Mouse (Mus musculus) forebrain, embryonic 15.5 days (tissue): ENCODE data around the gene Slc18b1. TPM values are rescaled to one million over a fixed set of nuclear protein-coding genes. Genes with fewer than 3 reads are reported as not detected.
"Not testable (repeated sequence)": the region's sequence is repeated elsewhere in the genome, so short reads cannot be mapped to it uniquely, and the experiment has no call there.

Experiments used
- ATAC-seq: fragments of 200-750 bp; cut with Nextera tagmentation; replicated peaks from 2 replicates; pipeline ENCODE4 v1.8.0; 2017; ENCODE audit warnings: mild to moderate bottlenecking, moderate TSS enrichment, moderate library complexity
- H3K27ac ChIP-seq: fragments of 300-500 bp; sonication (generic); replicated peaks from 2 replicates; pipeline ENCODE4 v1.5.1; 2015; ENCODE audit warnings: mild to moderate bottlenecking, inconsistent platforms
- H3K27me3 ChIP-seq: fragments of 300-500 bp; sonication (generic); 2 replicates; pipeline ENCODE4 v1.6.1; 2015; ENCODE audit warnings: inconsistent platforms
- H3K36me3 ChIP-seq: fragments of 300-500 bp; sonication (generic); 2 replicates; pipeline ENCODE4 v1.6.1; 2015; ENCODE audit warnings: mild to moderate bottlenecking, inconsistent platforms
- H3K4me1 ChIP-seq: fragments of 300-500 bp; sonication (generic); 2 replicates; pipeline ENCODE4 v1.6.1; 2015; ENCODE audit warnings: inconsistent platforms
- H3K4me2 ChIP-seq: fragments of 300-500 bp; sonication (generic); replicated peaks from 2 replicates; pipeline ENCODE4 v1.6.1; 2015; ENCODE audit warnings: mild to moderate bottlenecking, inconsistent platforms
- H3K4me3 ChIP-seq: fragments of 300-500 bp; sonication (generic); 2 replicates; pipeline ENCODE4 v1.5.1; 2015; ENCODE audit warnings: mild to moderate bottlenecking, inconsistent platforms
- H3K9ac ChIP-seq: fragments of 300-500 bp; sonication (generic); replicated peaks from 2 replicates; pipeline ENCODE4 v1.6.1; 2015; ENCODE audit warnings: mild to moderate bottlenecking, inconsistent platforms
- H3K9me3 ChIP-seq: fragments of 300-500 bp; sonication (generic); 2 replicates; pipeline ENCODE4 v1.6.1; 2016; ENCODE audit warnings: inconsistent platforms
- WGBS: fragments of 180-500 bp; shearing (Covaris S2); methylation state at CpG from one replicate; pipeline ENCODE4 v1.1.7; 2015; ENCODE audit warnings: mixed read lengths; 5-methylcytosine and 5-hydroxymethylcytosine counted together
- polyA plus RNA-seq: library from polyadenylated mRNA; unstranded; fragments of >200 nt; fragmentation: Nextera tagmentation; extraction: Ambion mirVana; gene quantifications from 2 replicates; pipeline ENCODE4 v1.2.1, GENCODE M21; 2015

Gene Slc18b1
- 15.8 and 16.5 TPM in 2 replicates for polyA plus RNA-seq

- peaks cover 11% of the 10 kb centered on the region; the same call in 1 of the 2 replicates for H3K36me3 ChIP-seq
- peak within 1 kb of the TSS; percentile 59 for H3K4me2 ChIP-seq
- peak within 1 kb of the TSS; percentile 79 for H3K9ac ChIP-seq
- peak; percentile 75 for ATAC-seq
- no peaks in the 10 kb centered on the region for H3K27me3 ChIP-seq
- WGBS = 1% methylated on average over 43 of the region's 43 CpGs
- peaks cover 18% of the 10 kb centered on the region for H3K4me1 ChIP-seq
- peak within 1 kb of the TSS; percentile 70 for H3K4me3 ChIP-seq
- peak within 1 kb of the TSS; percentile 62 for H3K27ac ChIP-seq
- H3K9me3 ChIP-seq = no peaks in the 10 kb centered on the region
These were observed at the start of gene Slc18b1 for GRCm38 (mm10) chr10:23796551-23797503. TSS of gene Slc18b1 (plus strand) at chr10:23796986.

DNA sequence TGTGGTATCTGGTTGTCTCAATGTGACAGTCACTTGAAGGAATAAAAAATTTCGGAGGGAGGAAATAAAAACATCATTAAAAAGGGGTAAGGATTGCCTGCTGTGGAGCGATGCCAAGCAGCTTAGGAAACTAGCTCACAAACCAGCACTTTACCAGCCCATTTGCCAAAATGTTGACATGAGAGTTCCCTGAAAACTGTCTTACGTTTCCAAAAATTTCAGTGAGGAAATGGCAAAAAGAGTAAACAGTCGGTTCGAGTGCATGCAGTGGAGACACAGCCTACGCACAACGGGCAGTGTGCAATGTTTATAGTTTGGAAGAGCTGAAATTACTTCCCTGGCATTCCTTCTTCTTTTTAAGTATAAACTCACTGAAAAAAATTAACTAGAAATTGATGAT lies 42.6 kb upstream of the Slc18b1 start:
- Histone ChIP-seq H3K4me2 (no peak overlapping the region), H3K4me1 (no peaks in the 10 kb centered on the region), H3K9ac (no peak overlapping the region), H3K4me3 (no peak overlapping the region), H3K27me3 (no peaks in the 10 kb centered on the region), H3K27ac (no peak overlapping the region), H3K36me3 (no peaks in the 10 kb centered on the region), H3K9me3 (no peaks in the 10 kb centered on the region)
- ATAC-seq = no peak
- 80% methylated on average over 7 of the region's 7 CpGs for WGBS

DNA sequence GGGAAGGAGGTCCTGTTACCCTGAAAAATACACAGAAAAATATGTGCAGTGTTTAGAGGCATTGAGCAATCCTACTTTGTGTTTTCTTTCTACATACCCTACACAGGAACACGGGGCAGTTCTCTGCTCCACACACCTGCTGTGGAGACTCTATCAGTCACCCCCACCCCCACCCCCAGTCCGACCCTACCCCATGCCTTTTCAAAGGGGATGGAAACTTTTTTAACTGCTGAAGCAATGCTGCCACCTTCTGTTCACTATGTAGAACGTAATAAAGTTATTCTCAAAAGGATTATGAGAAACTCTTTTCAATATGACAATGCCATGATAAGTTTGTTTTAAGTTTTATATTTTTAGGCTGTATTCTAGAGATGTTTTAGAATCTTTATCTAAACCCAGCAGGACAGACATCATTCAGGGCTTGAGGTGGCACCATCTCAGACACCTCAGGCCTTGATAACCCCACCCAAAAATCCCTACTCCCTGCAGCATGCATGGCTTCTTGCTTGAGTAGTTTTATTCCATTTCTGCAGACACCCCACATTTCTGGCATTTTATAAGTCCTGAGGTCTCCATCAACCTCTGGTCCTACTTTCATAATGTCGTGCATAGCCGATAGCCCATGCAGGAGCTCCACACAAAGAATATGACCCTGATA lies 19.4 kb upstream of the Slc18b1 start:
- WGBS = 31% methylated on average over 5 of the region's 5 CpGs
- Histone ChIP-seq H3K27ac (no peak overlapping the region), H3K9ac (no peak overlapping the region), H3K9me3 (no peaks in the 10 kb centered on the region), H3K4me3 (no peak overlapping the region), H3K36me3 (peaks cover 16% of the 10 kb centered on the region; the same call in 1 of the 2 replicates), H3K4me2 (no peak overlapping the region), H3K27me3 (no peaks in the 10 kb centered on the region), H3K4me1 (no peaks in the 10 kb centered on the region)
- peak; percentile 78 for ATAC-seq

- Histone ChIP-seq H3K4me1 (peaks cover 18% of the 10 kb centered on the region), H3K4me3 (no peak overlapping the region), H3K36me3 (peaks cover 45% of the 10 kb centered on the region), H3K27me3 (no peaks in the 10 kb centered on the region), H3K27ac (no peak overlapping the region), H3K9ac (no peak overlapping the region), H3K9me3 (no peaks in the 10 kb centered on the region), H3K4me2 (no peak overlapping the region)
- 90% methylated on average over 6 of the region's 6 CpGs for WGBS
- ATAC-seq = no peak
These were observed 16.1 kb upstream of the Slc18b1 start for GRCm38 (mm10) chr10:23780539-23781275.

- Histone ChIP-seq H3K27me3 (no peaks in the 10 kb centered on the region), H3K36me3 (peaks cover 46% of the 10 kb centered on the region), H3K4me2 (no peak overlapping the region), H3K27ac (no peak overlapping the region), H3K4me1 (peaks cover 26% of the 10 kb centered on the region), H3K4me3 (no peak overlapping the region), H3K9me3 (no peaks in the 10 kb centered on the region), H3K9ac (no peak overlapping the region)
- WGBS = 85% methylated on average over 11 of the region's 11 CpGs
- ATAC-seq = no peak
These were observed 14.7 kb upstream of the Slc18b1 start for GRCm38 (mm10) chr10:23781760-23782735.

- Histone ChIP-seq H3K27ac (no peak overlapping the region), H3K27me3 (no peaks in the 10 kb centered on the region), H3K4me1 (peaks cover 29% of the 10 kb centered on the region), H3K4me3 (no peak overlapping the region), H3K9ac (no peak overlapping the region), H3K4me2 (no peak overlapping the region), H3K9me3 (no peaks in the 10 kb centered on the region), H3K36me3 (peaks cover 46% of the 10 kb centered on the region)
- 29% methylated on average over 2 of the region's 2 CpGs for WGBS
- ATAC-seq = no peak
These were observed 13.8 kb upstream of the Slc18b1 start for GRCm38 (mm10) chr10:23782855-23783492.

DNA sequence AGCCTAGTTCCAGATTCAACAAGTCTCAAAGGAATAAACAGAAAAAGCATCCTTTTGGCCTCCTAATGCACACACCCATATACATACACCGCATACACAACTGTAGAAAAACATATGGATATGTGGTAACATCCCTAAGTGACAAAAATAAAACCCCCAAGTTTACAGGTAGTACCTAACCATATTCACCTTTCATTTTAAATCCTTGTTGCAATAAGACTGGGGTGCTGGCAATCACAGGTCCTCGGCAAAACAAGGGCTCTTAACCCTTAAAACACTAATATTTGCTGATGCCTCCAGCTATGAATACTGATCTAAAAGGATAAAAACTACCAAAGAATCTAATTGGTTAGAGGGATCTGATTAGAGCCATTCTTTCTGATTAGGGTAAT lies 13.3 kb upstream of the Slc18b1 start:
- peaks cover 34% of the 10 kb centered on the region for H3K4me1 ChIP-seq
- H3K9me3 ChIP-seq = no peaks in the 10 kb centered on the region
- no peak overlapping the region for H3K9ac ChIP-seq
- H3K27me3 ChIP-seq = no peaks in the 10 kb centered on the region
- ATAC-seq = no peak
- no peak overlapping the region for H3K4me3 ChIP-seq
- H3K36me3 ChIP-seq = peaks cover 46% of the 10 kb centered on the region
- H3K27ac ChIP-seq = no peak overlapping the region
- 23% methylated on average over 2 of the region's 2 CpGs for WGBS
- no peak overlapping the region for H3K4me2 ChIP-seq

DNA sequence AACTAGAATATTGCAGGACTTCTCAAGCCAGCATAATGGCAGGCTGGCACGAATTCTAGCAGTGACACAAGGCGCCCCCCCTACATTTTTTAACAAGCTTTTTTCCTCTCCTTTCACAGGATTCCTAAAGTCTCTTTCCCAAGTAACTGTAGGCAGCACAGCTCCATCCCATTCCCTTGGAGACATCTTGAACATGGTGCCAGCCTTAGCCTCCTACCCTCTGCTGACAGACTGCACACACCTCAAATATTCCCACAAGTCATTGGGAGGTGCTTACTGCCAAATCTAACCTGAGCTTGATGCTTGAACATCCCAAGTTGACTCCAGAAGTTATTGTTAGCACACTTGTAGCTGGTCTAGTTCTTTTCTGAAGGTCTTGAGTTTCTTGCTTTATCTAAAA lies 12.7 kb upstream of the Slc18b1 start:
- peaks cover 34% of the 10 kb centered on the region for H3K4me1 ChIP-seq
- H3K9me3 ChIP-seq = no peaks in the 10 kb centered on the region
- H3K4me2 ChIP-seq = no peak overlapping the region
- no peak overlapping the region for H3K9ac ChIP-seq
- H3K27ac ChIP-seq = no peak overlapping the region
- no peaks in the 10 kb centered on the region for H3K27me3 ChIP-seq
- 38% methylated on average over 2 of the region's 2 CpGs for WGBS
- H3K36me3 ChIP-seq = peaks cover 44% of the 10 kb centered on the region
- H3K4me3 ChIP-seq = no peak overlapping the region
- ATAC-seq = no peak

DNA sequence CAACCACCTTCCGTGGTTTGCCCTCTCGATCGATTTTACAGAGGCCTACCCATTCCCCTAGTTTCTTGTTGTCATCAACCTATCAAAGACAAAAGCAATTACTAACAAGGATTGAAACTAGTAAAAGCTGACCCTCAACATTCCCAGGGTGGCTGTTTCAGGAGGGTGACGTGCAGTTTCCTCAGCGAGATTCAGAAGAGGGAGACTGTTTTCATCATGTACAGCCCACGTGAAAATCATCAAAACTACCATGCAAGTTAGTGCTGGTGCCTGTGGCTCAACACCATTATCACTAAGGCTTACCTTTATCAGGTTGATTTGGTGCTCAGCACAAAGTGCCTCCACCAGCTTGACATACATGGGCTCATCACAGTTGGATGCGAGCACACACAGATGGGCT lies 11.2 kb upstream of the Slc18b1 start:
- H3K27me3 ChIP-seq, ATAC-seq, H3K27ac ChIP-seq, H3K9me3 ChIP-seq: not testable (repeated sequence)
- peak overlapping the region; percentile 93 for H3K9ac ChIP-seq
- peaks cover 38% of the 10 kb centered on the region for H3K36me3 ChIP-seq
- peaks cover 34% of the 10 kb centered on the region for H3K4me1 ChIP-seq
- H3K4me3 ChIP-seq = peak overlapping the region; percentile 77
- H3K4me2 ChIP-seq = peak overlapping the region; percentile 81
- 43% methylated on average over 7 of the region's 7 CpGs for WGBS

DNA sequence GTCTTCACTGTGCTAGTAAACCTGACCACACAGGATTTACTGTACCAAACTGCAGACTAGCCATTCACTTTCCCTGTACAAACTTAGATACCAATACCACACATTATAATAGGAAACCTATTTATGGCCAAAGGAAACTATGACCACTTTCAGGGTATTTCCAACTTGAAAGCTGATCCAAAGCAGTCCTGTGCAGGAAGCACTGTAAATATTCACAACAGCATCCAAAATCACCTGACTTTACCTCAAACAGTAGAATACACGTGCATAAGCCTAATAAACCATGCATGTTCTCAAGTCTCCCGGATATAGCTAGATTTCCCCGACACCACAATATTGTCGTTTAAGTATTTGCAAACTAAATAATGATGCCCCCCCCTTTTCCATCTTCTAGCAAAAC lies 10.7 kb upstream of the Slc18b1 start:
- WGBS = 3% methylated on average over 4 of the region's 4 CpGs
- Histone ChIP-seq H3K4me3 (peak overlapping the region; percentile 77), H3K27me3 (no peaks in the 10 kb centered on the region), H3K4me2 (peak overlapping the region; percentile 81), H3K27ac (no peak overlapping the region), H3K9ac (peak overlapping the region; percentile 93), H3K9me3 (no peaks in the 10 kb centered on the region), H3K36me3 (peaks cover 34% of the 10 kb centered on the region), H3K4me1 (peaks cover 34% of the 10 kb centered on the region)
- ATAC-seq = no peak

- Histone ChIP-seq H3K9ac (peak overlapping the region; percentile 93), H3K36me3 (peaks cover 30% of the 10 kb centered on the region), H3K4me3 (peak overlapping the region; percentile 77), H3K27ac (peak overlapping the region; percentile 54; the same call in 1 of the 2 replicates), H3K4me1 (peaks cover 34% of the 10 kb centered on the region), H3K4me2 (peak overlapping the region; percentile 81)
- WGBS = under 1% methylated on average over 23 of the region's 23 CpGs
- peak; percentile 59 for ATAC-seq
- not testable (repeated sequence) for H3K27me3 ChIP-seq, H3K9me3 ChIP-seq
These were observed 10.2 kb upstream of the Slc18b1 start for GRCm38 (mm10) chr10:23786631-23787038.
